Mouse (Mus musculus): ENCODE results near the gene Srf. TPM values are rescaled to one million over a fixed set of nuclear protein-coding genes. Genes with fewer than 3 reads are reported as not detected.
A peak's percentile ranks its signal among the peaks of the same experiment; 100 is the strongest.
"Not testable (repeated sequence)": the region's sequence is repeated elsewhere in the genome, so short reads cannot be mapped to it uniquely, and the experiment has no call there.

Srf gene
- polyA plus RNA-seq (2012; rRNA removed), result 122 and 145 TPM in 2 replicates

GRCm38 (mm10) chr17:46555673-46556583 lies at the start of gene Srf:
Srf (minus strand) TSS chr17:46556175.
- DNase-seq (ENCODE audit: low spot score), result peak; percentile 77

- no peak for DNase-seq (ENCODE audit: low spot score)
Observed at GRCm38 (mm10) chr17:46605126-46605525, 49.2 kb upstream of the Srf start.

GRCm38 (mm10) chr17:46603229-46603628 lies 47.3 kb upstream of the Srf start:
- no peak for DNase-seq (ENCODE audit: low spot score)

GRCm38 (mm10) chr17:46602212-46602611 lies 46.2 kb upstream of the Srf start:
- no peak for DNase-seq (ENCODE audit: low spot score)

- DNase-seq (ENCODE audit: low spot score), result no peak
Observed at GRCm38 (mm10) chr17:46600569-46600968, 44.6 kb upstream of the Srf start.

- no peak for DNase-seq (ENCODE audit: low spot score)
Observed at GRCm38 (mm10) chr17:46598963-46599362, 43.0 kb upstream of the Srf start.

- no peak for DNase-seq (ENCODE audit: low spot score)
Observed at GRCm38 (mm10) chr17:46597956-46598355, 42.0 kb upstream of the Srf start.

GRCm38 (mm10) chr17:46595336-46595735 lies 39.4 kb upstream of the Srf start:
- DNase-seq (ENCODE audit: low spot score), result no peak

GRCm38 (mm10) chr17:46594606-46595005 lies 38.6 kb upstream of the Srf start:
- no peak for DNase-seq (ENCODE audit: low spot score)

- DNase-seq (ENCODE audit: low spot score), result no peak
Observed at GRCm38 (mm10) chr17:46593124-46593523, 37.1 kb upstream of the Srf start.

- DNase-seq (ENCODE audit: low spot score), result no peak
Observed at GRCm38 (mm10) chr17:46591406-46591805, 35.4 kb upstream of the Srf start.

GRCm38 (mm10) chr17:46590439-46590838 lies 34.5 kb upstream of the Srf start:
- DNase-seq (ENCODE audit: low spot score), result no peak

- DNase-seq (ENCODE audit: low spot score), result no peak
Observed at GRCm38 (mm10) chr17:46589635-46590314, 33.8 kb upstream of the Srf start.

- no peak for DNase-seq (ENCODE audit: low spot score)
Observed at GRCm38 (mm10) chr17:46588913-46589312, 32.9 kb upstream of the Srf start.

- no peak for DNase-seq (ENCODE audit: low spot score)
Observed at GRCm38 (mm10) chr17:46588173-46588572, 32.2 kb upstream of the Srf start.

- DNase-seq (ENCODE audit: low spot score), result no peak
Observed at GRCm38 (mm10) chr17:46586327-46586726, 30.4 kb upstream of the Srf start.

GRCm38 (mm10) chr17:46578650-46579049 lies 22.7 kb upstream of the Srf start:
- no peak for DNase-seq (ENCODE audit: low spot score)

- DNase-seq (ENCODE audit: low spot score), result no peak
Observed at GRCm38 (mm10) chr17:46576070-46576469, 20.1 kb upstream of the Srf start.

GRCm38 (mm10) chr17:46574535-46574934 lies 18.6 kb upstream of the Srf start:
- DNase-seq (ENCODE audit: low spot score), result no peak

- no peak for DNase-seq (ENCODE audit: low spot score)
Observed at GRCm38 (mm10) chr17:46571005-46571404, 15.0 kb upstream of the Srf start.

GRCm38 (mm10) chr17:46559146-46559545 lies 3.2 kb upstream of the Srf start:
- no peak for DNase-seq (ENCODE audit: low spot score)

GRCm38 (mm10) chr17:46558151-46558550 lies 2.2 kb upstream of the Srf start:
- no peak for DNase-seq (ENCODE audit: low spot score)

- DNase-seq (ENCODE audit: low spot score), result not testable (repeated sequence)
Observed at GRCm38 (mm10) chr17:46557321-46557720, 1.3 kb upstream of the Srf start.

Data from urinary bladder, adult 2 months (tissue).